Mouse (Mus musculus): ENCODE results near the gene Stard7.

GRCm38 (mm10) chr2:127240065-127240464 lies 30.0 kb upstream of the Stard7 start:
- TF ChIP-seq CTCF (IDR thresholded peaks at IDR 0.05) (no peak), EP300 (IDR thresholded peaks at IDR 0.05) (no peak)
